Mouse (Mus musculus) hindbrain, embryonic 12.5 days (tissue): ENCODE measurements around the gene Ufd1. TPM values are rescaled to one million over a fixed set of nuclear protein-coding genes. Genes with fewer than 3 reads are reported as not detected.
"Not testable (repeated sequence)": the region's sequence is repeated elsewhere in the genome, so short reads cannot be mapped to it uniquely, and the experiment has no call there.

ENCODE experiments used
- ATAC-seq: fragments of 200-750 bp; cut with Nextera tagmentation; 2 replicates; pipeline ENCODE4 v1.8.0; 2017; ENCODE audit warnings: moderate TSS enrichment; ENCODE audit not compliant: low FRiP score
- H3K27ac ChIP-seq: fragments of 300-500 bp; sonication (generic); 2 replicates; pipeline ENCODE4 v1.5.1; 2016; ENCODE audit warnings: mild to moderate bottlenecking
- H3K27me3 ChIP-seq: fragments of 300-500 bp; sonication (generic); 2 replicates; pipeline ENCODE4 v1.6.1; 2016; ENCODE audit warnings: mild to moderate bottlenecking
- H3K36me3 ChIP-seq: fragments of 300-500 bp; sonication (generic); 2 replicates; pipeline ENCODE4 v1.6.1; 2016; ENCODE audit warnings: mild to moderate bottlenecking
- H3K4me1 ChIP-seq: fragments of 300-500 bp; sonication (generic); 2 replicates; pipeline ENCODE4 v1.6.1; 2016
- H3K4me2 ChIP-seq: fragments of 300-500 bp; sonication (generic); replicated peaks from 2 replicates; pipeline ENCODE4 v1.6.1; 2016; ENCODE audit warnings: mild to moderate bottlenecking
- H3K4me3 ChIP-seq: fragments of 300-500 bp; sonication (generic); 2 replicates; pipeline ENCODE4 v1.5.1; 2016; ENCODE audit warnings: mild to moderate bottlenecking
- H3K9ac ChIP-seq: fragments of 300-500 bp; sonication (generic); 2 replicates; pipeline ENCODE4 v1.6.1; 2016; ENCODE audit warnings: mild to moderate bottlenecking, moderate library complexity
- H3K9me3 ChIP-seq: fragments of 300-500 bp; sonication (generic); replicated peaks from 2 replicates; pipeline ENCODE4 v1.6.1; 2016; ENCODE audit warnings: mild to moderate bottlenecking
- WGBS: fragments of 180-500 bp; shearing (Covaris S2); methylation state at CpG from one replicate; pipeline ENCODE4 v1.1.7; 2016; 5-methylcytosine and 5-hydroxymethylcytosine counted together
- polyA plus RNA-seq: library from polyadenylated mRNA; unstranded; fragments of >200 nt; fragmentation: Nextera tagmentation; extraction: Ambion mirVana; gene quantifications from 2 replicates; pipeline ENCODE4 v1.2.1, GENCODE M21; 2016

Gene Ufd1
- polyA plus RNA-seq, 1 experiment from 2014 or later, result 96.5 TPM

DNA sequence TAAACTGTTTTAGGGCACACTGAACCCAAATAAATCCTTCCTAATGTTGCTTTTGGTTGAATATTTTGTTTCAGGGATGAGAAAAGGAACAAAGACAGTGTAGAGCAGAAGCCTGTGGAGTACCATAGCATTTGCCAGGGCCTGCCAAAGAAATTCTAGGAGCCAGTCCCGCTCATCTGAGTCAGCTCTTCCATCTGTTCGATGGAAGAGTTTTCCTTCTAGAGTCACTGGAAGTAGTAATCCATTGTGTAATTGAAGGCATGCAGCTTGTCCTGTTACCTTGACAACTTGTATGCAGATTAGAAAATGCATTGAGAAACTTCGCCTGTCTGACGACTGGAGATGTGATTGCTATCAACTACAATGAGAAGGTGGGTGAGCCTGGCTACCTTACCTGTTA lies 11.3 kb downstream of the Ufd1 start:
- no peaks in the 10 kb centered on the region for H3K9me3 ChIP-seq
- H3K27ac ChIP-seq, result no peak overlapping the region
- H3K9ac ChIP-seq, result no peak overlapping the region
- no peaks in the 10 kb centered on the region for H3K27me3 ChIP-seq
- H3K4me1 ChIP-seq, result no peaks in the 10 kb centered on the region
- 76% methylated on average over 4 of the region's 4 CpGs for WGBS
- ATAC-seq, result no peak
- H3K36me3 ChIP-seq, result peaks cover 95% of the 10 kb centered on the region
- no peak overlapping the region for H3K4me2 ChIP-seq
- no peak overlapping the region for H3K4me3 ChIP-seq

DNA sequence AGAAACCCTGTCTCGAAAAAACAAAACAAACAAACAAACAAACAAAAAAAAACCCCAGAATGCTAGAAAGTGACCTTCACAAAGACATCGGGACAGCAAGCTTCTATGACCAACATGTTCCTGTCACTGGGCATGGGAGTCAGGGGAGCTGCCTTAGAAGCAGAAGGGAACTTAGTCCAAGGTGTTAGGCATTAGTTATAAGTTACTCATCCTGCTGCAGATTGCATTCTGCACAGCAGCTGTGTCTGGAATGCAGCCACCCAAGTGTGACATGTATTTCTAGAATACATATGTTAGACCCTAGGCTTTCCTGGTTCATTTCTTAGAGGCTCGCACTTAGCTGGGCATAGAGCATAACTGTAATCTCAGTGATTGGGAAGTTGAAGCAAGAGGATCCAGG lies 17.1 kb downstream of the Ufd1 start:
- Histone ChIP-seq H3K4me2 (no peak overlapping the region), H3K27ac (no peak overlapping the region), H3K4me3 (no peak overlapping the region), H3K36me3 (peaks cover 87% of the 10 kb centered on the region), H3K9me3 (no peaks in the 10 kb centered on the region), H3K27me3 (no peaks in the 10 kb centered on the region), H3K9ac (no peak overlapping the region), H3K4me1 (no peaks in the 10 kb centered on the region)
- no peak for ATAC-seq
- WGBS, result 92% methylated on average over 3 of the region's 3 CpGs

DNA sequence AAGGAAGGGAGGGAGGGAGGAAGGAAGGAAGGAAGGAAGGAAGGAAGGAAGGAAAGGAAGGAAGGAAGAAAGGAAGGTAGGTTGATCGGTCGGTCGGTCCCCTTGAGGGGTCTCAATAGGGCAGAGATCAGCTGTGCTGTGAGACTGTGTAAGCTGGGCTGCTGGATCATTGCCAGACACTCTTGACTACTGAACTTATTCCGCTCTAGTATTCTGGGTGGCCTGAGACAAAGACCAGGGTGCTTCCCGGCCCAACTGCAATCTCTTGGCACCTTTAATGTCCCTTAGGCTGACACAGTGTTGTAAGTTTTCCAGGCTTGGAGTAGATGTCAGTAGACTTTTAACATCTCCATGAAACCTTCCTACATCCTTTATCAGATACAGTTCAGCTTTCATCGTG lies 17.5 kb downstream of the Ufd1 start:
- no peak overlapping the region for H3K4me3 ChIP-seq
- no peaks in the 10 kb centered on the region for H3K9me3 ChIP-seq
- no peak overlapping the region for H3K27ac ChIP-seq
- H3K36me3 ChIP-seq, result peaks cover 87% of the 10 kb centered on the region
- no peaks in the 10 kb centered on the region for H3K27me3 ChIP-seq
- no peaks in the 10 kb centered on the region for H3K4me1 ChIP-seq
- 89% methylated on average over 6 of the region's 6 CpGs for WGBS
- H3K9ac ChIP-seq, result no peak overlapping the region
- no peak overlapping the region for H3K4me2 ChIP-seq
- no peak for ATAC-seq

DNA sequence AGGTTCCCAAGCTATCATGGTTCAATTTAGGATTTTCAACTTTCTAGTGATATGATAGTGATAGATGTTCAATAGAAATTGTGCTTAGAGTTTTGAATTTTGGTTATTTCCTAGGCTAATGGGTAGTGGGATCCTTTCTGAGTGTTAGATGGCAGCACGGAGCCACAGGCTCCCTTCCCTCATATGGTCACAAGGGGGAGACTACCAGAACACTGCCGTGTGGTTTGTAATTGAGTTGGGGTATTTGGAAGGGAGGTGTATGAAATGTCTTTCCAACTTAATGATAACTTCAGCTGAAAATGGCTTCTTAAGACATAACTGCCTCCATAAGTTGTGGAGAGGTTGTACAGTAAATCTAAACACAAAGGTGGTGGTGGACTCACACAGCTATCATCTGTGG lies 21.9 kb downstream of the Ufd1 start:
- no peak overlapping the region for H3K9ac ChIP-seq
- H3K9me3 ChIP-seq, result no peaks in the 10 kb centered on the region
- no peak for ATAC-seq
- H3K4me1 ChIP-seq, result no peaks in the 10 kb centered on the region
- no peak overlapping the region for H3K4me3 ChIP-seq
- 68% methylated on average over 2 of the region's 2 CpGs for WGBS
- H3K27me3 ChIP-seq, result no peaks in the 10 kb centered on the region
- H3K27ac ChIP-seq, result no peak overlapping the region
- no peak overlapping the region for H3K4me2 ChIP-seq
- peaks cover 56% of the 10 kb centered on the region for H3K36me3 ChIP-seq

DNA sequence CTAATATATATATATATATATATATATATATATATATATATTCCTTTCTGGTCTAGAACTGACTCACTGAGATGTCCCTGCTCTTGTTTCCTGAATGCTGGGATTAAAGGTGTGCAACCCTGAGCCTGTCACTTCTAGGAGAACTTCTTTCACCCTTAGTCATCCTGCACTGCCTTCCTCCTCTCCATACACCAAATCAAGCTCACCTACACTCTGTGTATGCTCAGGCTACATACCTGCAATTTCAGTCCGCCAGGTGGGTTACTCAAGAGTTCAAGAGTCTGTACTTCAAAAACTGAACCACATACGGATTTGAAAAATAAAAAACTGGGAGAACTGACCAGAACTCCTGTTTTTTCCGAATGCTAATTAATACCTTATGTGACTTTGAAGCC lies 24.5 kb downstream of the Ufd1 start:
- Histone ChIP-seq H3K4me3 (peak overlapping the region; percentile 85), H3K27me3 (no peaks in the 10 kb centered on the region), H3K36me3 (peaks cover 39% of the 10 kb centered on the region), H3K27ac (no peak overlapping the region), H3K4me2 (peak overlapping the region; percentile 62), H3K4me1 (no peaks in the 10 kb centered on the region), H3K9me3 (no peaks in the 10 kb centered on the region), H3K9ac (no peak overlapping the region; the same call in 1 of the 2 replicates)
- peak; percentile 55 for ATAC-seq
- WGBS, result 26% methylated on average over 3 of the region's 3 CpGs

DNA sequence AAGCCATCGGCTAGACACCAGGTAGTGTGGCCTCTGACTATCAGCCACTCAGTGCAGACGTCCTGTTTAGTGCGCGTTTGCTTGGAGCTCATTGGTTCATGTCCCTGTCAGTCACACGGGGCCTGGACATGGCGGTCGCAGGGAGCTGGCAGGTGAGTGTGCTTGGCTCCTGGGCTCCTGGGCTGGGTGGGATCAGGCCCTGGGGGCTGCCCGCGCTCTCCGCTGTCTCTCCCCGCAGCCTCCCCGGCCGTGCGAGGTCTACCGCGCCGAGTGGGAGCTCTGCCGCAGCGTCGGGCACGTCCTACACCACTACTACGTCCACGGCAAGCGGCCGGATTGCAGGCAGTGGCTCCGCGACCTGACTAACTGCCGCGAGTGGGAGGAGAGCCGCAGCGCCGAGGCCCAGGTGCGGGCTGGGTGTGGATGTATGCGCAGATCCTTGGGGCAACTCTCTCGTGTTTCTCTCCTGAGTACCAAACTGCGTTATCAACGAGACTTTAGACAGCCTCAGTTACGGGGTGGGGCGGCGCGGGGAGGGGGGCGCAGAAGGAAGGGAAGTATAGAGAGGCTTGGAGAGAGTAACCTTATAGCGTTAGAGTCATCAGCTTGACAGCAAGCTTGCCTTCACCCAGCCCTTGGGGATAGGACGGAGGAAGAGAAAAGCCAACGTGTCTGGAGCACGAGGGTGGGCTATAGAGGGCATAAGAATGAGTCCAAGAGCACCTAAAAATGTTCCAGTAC lies 25.1 kb downstream of the Ufd1 start, which contains the start of the genes 2510002D24Rik and Gm28539:
TSS of gene 2510002D24Rik (plus strand) at position 111 of the 741 bp plus-strand sequence.
TSS of gene Gm28539 (plus strand) at position 117 of the 741 bp plus-strand sequence.
- ATAC-seq, result peak; percentile 98
- peak within 1 kb of the TSS; percentile 82 for H3K9ac ChIP-seq
- H3K4me1 ChIP-seq, result no peaks in the 10 kb centered on the region
- peak within 1 kb of the TSS; percentile 85 for H3K4me3 ChIP-seq
- H3K9me3 ChIP-seq, result no peaks in the 10 kb centered on the region
- no peaks in the 10 kb centered on the region for H3K27me3 ChIP-seq
- H3K4me2 ChIP-seq, result peak within 1 kb of the TSS; percentile 62
- WGBS, result under 1% methylated on average over 46 of the region's 46 CpGs
- H3K27ac ChIP-seq, result peak within 1 kb of the TSS; percentile 60; the same call in 1 of the 2 replicates
- peaks cover 34% of the 10 kb centered on the region for H3K36me3 ChIP-seq

DNA sequence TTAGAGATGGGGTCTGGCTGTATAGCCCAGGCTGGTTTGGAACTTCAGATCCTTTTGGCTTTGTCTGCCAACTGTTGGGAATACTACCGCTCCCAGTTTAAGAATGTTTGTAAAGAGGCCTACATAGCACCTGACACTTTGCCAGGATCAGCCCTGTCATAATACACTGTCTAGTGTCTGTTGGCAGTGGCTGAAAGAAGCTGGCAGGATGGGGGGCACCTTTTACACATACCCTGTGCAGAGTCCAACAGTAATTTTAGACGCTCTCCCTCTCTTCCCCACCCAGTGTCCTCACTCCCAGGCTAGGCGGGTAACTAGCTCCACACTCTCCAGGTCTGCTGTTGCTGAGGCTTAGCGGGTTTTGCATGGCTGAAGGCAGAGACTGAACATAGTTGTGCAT lies 26.8 kb downstream of the Ufd1 start:
- H3K27ac ChIP-seq, result no peak overlapping the region
- 99% methylated on average over 4 of the region's 4 CpGs for WGBS
- no peak for ATAC-seq
- no peaks in the 10 kb centered on the region for H3K9me3 ChIP-seq
- H3K36me3 ChIP-seq, result peaks cover 20% of the 10 kb centered on the region
- no peaks in the 10 kb centered on the region for H3K4me1 ChIP-seq
- H3K27me3 ChIP-seq, result no peaks in the 10 kb centered on the region
- H3K4me2 ChIP-seq, result no peak overlapping the region
- H3K9ac ChIP-seq, result no peak overlapping the region
- no peak overlapping the region for H3K4me3 ChIP-seq

DNA sequence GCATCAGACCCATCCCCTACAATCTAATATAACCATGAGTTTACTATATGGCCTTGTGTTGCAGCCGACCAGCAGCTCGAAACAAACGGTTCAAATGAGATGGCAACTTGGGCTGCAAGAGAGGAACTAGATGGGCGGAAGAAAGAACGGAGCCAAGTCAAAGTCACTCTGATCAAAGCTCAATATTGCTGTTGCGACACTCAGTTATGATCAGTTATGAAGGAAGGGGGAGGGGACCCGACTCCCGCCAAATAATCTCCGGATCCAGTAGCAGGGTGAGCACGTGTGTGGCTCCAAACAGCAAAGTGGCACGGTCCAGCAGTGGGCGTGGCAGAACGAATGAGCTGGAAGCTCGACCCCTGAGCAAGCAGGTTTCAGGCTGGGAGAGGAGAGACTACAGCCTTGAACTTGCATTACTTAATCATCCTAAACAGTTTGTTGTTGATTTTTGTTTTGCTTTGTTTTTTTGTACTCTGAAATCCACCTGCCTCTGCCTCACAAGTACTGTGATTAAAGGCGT lies 34.8 kb downstream of the Ufd1 start:
- Histone ChIP-seq H3K4me1 (no peaks in the 10 kb centered on the region), H3K27me3 (no peaks in the 10 kb centered on the region), H3K9ac (no peak overlapping the region), H3K36me3 (no peaks in the 10 kb centered on the region), H3K4me3 (no peak overlapping the region), H3K27ac (no peak overlapping the region), H3K4me2 (no peak overlapping the region), H3K9me3 (no peaks in the 10 kb centered on the region; the same call in 1 of the 2 replicates)
- no peak for ATAC-seq
- 92% methylated on average over 15 of the region's 15 CpGs for WGBS

DNA sequence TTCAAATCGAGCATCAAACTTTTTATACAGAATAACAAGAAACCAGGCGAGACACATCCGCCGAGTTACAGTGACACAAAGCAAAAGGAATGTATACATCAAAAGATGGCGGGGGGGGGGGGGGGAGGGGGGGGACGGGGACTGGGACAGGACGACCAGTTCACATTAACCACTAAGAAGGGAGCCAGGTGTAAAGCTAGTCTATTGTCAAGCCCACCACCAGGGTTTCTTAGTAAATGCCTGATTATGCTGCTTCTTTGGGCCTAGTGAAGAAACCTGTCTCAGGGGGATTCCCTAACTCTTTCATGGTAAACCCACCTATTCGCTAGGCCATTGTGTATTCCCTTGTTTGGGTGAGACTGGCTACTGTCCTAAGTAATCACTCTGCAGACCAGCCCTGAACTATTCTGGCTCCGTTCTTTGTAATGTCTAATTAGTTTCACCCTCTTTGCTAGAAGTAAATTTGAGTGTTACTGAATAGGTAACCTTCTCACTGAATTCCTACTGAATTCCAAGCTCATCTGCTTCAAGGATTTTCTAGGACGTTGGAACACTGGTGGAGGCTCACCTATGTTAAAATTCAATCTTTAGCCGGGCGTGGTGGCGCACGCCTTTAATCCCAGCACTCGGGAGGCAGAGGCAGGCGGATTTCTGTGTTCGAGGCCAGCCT lies 38.1 kb downstream of the Ufd1 start:
- not testable (repeated sequence) for ATAC-seq

DNA sequence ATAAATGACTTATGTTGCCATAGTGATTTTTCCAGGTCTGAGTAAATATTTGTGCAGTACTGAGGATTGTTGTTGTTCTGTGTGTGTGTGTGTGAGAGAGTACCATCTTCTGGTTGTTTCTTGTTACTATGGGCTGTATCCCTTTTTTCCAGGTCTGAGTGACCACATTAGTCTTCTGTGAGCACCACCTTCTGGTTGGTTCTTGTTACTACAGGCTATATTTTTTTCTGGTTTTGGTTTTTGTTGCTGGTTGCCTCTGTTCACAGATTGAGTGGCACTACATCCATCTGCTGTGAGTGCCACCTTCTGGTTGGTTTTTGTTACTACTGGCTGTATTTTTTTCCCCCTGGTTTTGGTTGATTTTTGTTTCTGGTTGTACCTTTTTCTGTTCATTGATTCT lies 47.0 kb downstream of the Ufd1 start:
- Histone ChIP-seq H3K4me1 (no peaks in the 10 kb centered on the region), H3K4me2 (no peak overlapping the region), H3K27me3 (no peaks in the 10 kb centered on the region), H3K9me3 (no peaks in the 10 kb centered on the region), H3K27ac (no peak overlapping the region), H3K4me3 (no peak overlapping the region), H3K36me3 (no peaks in the 10 kb centered on the region), H3K9ac (no peak overlapping the region)
- ATAC-seq, result no peak

More for the DNA sequence above, 38.1 kb downstream of the Ufd1 start:
- not testable (repeated sequence) for H3K36me3 ChIP-seq, H3K4me1 ChIP-seq, H3K4me2 ChIP-seq, H3K27ac ChIP-seq, H3K9me3 ChIP-seq, H3K9ac ChIP-seq, H3K4me3 ChIP-seq, H3K27me3 ChIP-seq
- 90% methylated on average over 15 of the region's 17 CpGs for WGBS

DNA sequence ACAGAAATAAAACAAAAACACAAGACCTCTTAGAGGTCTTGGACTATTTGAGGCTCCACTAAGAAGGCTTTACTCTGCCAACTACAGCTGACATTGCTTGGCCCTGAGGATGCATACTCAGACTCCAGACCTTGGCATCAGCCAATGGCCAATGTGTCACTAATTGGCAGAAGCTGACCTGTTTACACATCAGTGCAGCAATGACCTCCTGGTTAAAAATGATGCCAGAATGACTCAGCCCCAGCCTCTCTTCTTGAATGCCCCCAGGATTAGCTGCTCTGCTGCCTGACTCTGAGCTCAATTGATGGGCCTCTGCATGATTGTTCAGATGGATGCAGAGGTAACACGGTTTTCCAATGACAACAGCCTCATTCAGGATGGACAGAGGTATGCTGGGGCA lies 48.6 kb downstream of the Ufd1 start:
- WGBS, result 87% methylated on average over 1 of the region's 1 CpGs
- Histone ChIP-seq H3K4me1 (no peaks in the 10 kb centered on the region), H3K27me3 (no peaks in the 10 kb centered on the region), H3K4me3 (no peak overlapping the region), H3K9me3 (no peaks in the 10 kb centered on the region), H3K4me2 (no peak overlapping the region), H3K27ac (no peak overlapping the region), H3K9ac (no peak overlapping the region), H3K36me3 (no peaks in the 10 kb centered on the region)
- ATAC-seq, result no peak

DNA sequence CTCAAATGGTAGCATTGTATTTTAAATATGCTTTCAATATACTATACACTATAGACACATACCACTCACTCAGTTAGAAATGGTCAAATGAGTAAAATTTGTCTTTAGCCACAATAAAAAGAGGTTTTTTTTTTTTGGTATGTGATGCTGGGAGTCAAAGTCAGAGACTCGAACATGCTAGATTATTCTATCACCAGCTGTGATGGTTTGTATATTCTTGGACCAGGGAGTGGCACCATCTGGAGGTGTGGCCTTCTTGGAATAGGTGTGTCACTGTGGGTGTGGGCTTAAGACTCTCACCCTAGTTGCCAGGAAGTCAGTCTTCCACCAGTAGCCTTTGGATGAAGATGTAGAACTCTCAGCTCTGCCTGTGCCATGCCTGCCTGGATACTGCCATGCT lies 58.9 kb downstream of the Ufd1 start:
- H3K9me3 ChIP-seq, H3K9ac ChIP-seq, ATAC-seq, H3K4me1 ChIP-seq, H3K4me2 ChIP-seq, H3K27ac ChIP-seq, H3K27me3 ChIP-seq, H3K4me3 ChIP-seq: not testable (repeated sequence)
- peaks cover 39% of the 10 kb centered on the region for H3K36me3 ChIP-seq
- WGBS, result 80% methylated on average over 1 of the region's 1 CpGs
